Mouse (Mus musculus): Measurements from ENCODE around the gene Adrm1. TPM values are rescaled to one million over a fixed set of nuclear protein-coding genes. Genes with fewer than 3 reads are reported as not detected.

Adrm1 gene
- total RNA-seq, 1 experiment: 196 TPM

- Histone ChIP-seq H3K27ac (ENCODE audit: insufficient read depth, low read depth, low read length, poor library complexity, severe bottlenecking) (no peak overlapping the region), H3K4me1 (ENCODE audit: control insufficient read depth in 2 of 2, insufficient read depth in 2 of 2, low read length in 2 of 2, poor library complexity in 1 of 2) (peaks cover 0 to 2% of the 10 kb centered on the region in 2 experiments; a peak in 1 of 4 replicates), H3K9me3 (ENCODE audit: control insufficient read depth, insufficient read depth, low read depth, low read length) (no peaks in the 10 kb centered on the region), H3K9ac (ENCODE audit: insufficient read depth, low read depth, low read length, poor library complexity, severe bottlenecking) (no peak overlapping the region), H3K4me3 (ENCODE audit: insufficient read depth in 1 of 2, low read depth in 1 of 2, low read length in 2 of 2, poor library complexity in 1 of 2, severe bottlenecking in 1 of 2) (no peak overlapping the region), H3K36me3 (ENCODE audit: control insufficient read depth, insufficient read depth, low read length, poor library complexity, severe bottlenecking) (peaks cover 87% of the 10 kb centered on the region)
- peak; percentile 37 for DNase-seq (ENCODE audit: low read depth, low spot score)
- in situ Hi-C loops (cut with MboI; ENCODE audit: low sequenced_read_pairs in 2 of 2, unreplicated experiment in 2 of 2): no loop called here
- TF ChIP-seq ZC3H11A (IDR thresholded peaks at IDR 0.05; ENCODE audit: borderline replicate concordance, low read depth, low read length) (no peak), HCFC1 (IDR thresholded peaks at IDR 0.05; ENCODE audit: borderline replicate concordance, insufficient read depth, low read length) (no peak), ZNF384 (IDR thresholded peaks at IDR 0.05; ENCODE audit: low read depth, low read length) (no peak), MAFK (IDR thresholded peaks at IDR 0.05; ENCODE audit: insufficient read depth, low read depth, low read length) (no peak), CHD2 (IDR thresholded peaks at IDR 0.05; ENCODE audit: low read depth, low read length) (no peak)
Observed at GRCm38 (mm10) chr2:180196610-180197322, 25.5 kb downstream of the Adrm1 start.

DNA sequence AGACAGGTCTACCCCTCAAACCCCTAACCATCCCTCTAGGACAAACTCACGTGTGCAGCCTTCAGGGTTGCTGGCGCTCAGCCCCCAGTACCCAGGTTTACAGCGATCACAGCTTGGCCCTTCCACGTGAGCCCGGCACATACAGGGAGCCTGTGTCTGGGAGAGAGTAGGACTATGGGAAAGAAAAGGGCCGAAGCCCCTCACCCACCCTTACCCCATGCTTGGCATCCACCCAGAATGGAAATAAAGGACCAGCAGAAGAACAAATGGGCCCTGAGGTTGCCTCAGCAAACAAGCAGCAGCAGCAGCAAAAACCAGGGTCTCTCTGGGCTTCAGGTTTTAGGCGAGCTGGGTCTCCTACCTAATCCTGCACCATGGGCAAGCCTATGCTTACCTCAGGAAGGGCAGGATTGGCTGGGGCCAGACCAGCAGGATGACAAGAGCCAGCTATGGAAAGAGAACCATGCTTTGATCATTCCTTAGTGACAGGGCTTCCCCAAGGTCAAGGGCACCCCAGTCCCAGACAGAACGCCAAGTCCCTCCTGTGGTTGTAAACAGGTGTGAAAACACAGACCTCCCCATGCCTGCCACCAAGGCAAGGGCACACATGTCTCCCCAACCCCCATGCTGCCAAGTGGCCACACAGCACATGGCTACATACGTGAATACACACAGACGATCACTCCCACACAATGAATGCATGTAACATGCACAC lies 26.2 kb downstream of the Adrm1 start:
- Histone ChIP-seq H3K36me3 (ENCODE audit: control insufficient read depth, insufficient read depth, low read length, poor library complexity, severe bottlenecking) (peaks cover 87% of the 10 kb centered on the region), H3K27ac (ENCODE audit: insufficient read depth, low read depth, low read length, poor library complexity, severe bottlenecking) (no peak overlapping the region), H3K4me1 (ENCODE audit: control insufficient read depth in 2 of 2, insufficient read depth in 2 of 2, low read length in 2 of 2, poor library complexity in 1 of 2) (peaks cover 0 to 2% of the 10 kb centered on the region in 2 experiments; a peak in 1 of 4 replicates), H3K9ac (ENCODE audit: insufficient read depth, low read depth, low read length, poor library complexity, severe bottlenecking) (no peak overlapping the region), H3K9me3 (ENCODE audit: control insufficient read depth, insufficient read depth, low read depth, low read length) (no peaks in the 10 kb centered on the region), H3K4me3 (ENCODE audit: insufficient read depth in 1 of 2, low read depth in 1 of 2, low read length in 2 of 2, poor library complexity in 1 of 2, severe bottlenecking in 1 of 2) (no peak overlapping the region)
- no peak for DNase-seq (ENCODE audit: low read depth, low spot score)
- in situ Hi-C loops (cut with MboI; ENCODE audit: low sequenced_read_pairs in 2 of 2, unreplicated experiment in 2 of 2): no loop called here
- TF ChIP-seq MAFK (IDR thresholded peaks at IDR 0.05; ENCODE audit: insufficient read depth, low read depth, low read length) (no peak), ZC3H11A (IDR thresholded peaks at IDR 0.05; ENCODE audit: borderline replicate concordance, low read depth, low read length) (no peak), HCFC1 (IDR thresholded peaks at IDR 0.05; ENCODE audit: borderline replicate concordance, insufficient read depth, low read length) (no peak), CHD2 (IDR thresholded peaks at IDR 0.05; ENCODE audit: low read depth, low read length) (no peak), ZNF384 (IDR thresholded peaks at IDR 0.05; ENCODE audit: low read depth, low read length) (no peak)

DNA sequence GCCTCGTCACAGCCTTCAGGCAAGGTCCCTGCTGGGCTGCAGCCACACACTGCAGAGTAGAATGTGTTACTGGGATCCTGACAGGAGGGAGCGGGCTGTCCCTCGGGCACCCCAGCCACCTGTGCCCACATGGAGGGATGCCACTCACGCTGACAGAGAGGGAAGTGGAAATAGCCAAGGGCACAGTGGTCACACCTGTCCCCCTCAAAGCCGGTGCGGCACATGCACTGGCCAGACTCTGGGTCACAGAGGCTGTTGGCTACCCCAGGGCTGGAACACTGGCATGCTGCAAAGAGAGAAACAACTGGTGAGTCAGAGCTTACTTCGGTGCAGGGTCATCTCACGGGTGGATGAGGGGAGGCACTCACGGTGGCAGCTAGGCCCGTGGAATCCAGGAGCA lies 27.5 kb downstream of the Adrm1 start:
- in situ Hi-C loops (cut with MboI; ENCODE audit: low sequenced_read_pairs in 2 of 2, unreplicated experiment in 2 of 2): no loop called here
- TF ChIP-seq ZNF384 (IDR thresholded peaks at IDR 0.05; ENCODE audit: low read depth, low read length) (no peak), HCFC1 (IDR thresholded peaks at IDR 0.05; ENCODE audit: borderline replicate concordance, insufficient read depth, low read length) (no peak), MAFK (IDR thresholded peaks at IDR 0.05; ENCODE audit: insufficient read depth, low read depth, low read length) (no peak), ZC3H11A (IDR thresholded peaks at IDR 0.05; ENCODE audit: borderline replicate concordance, low read depth, low read length) (no peak), CHD2 (IDR thresholded peaks at IDR 0.05; ENCODE audit: low read depth, low read length) (no peak)
- H3K4me1 ChIP-seq (ENCODE audit: control insufficient read depth in 2 of 2, insufficient read depth in 2 of 2, low read length in 2 of 2, poor library complexity in 1 of 2): peaks cover 0 to 2% of the 10 kb centered on the region in 2 experiments; a peak in 1 of 4 replicates
- no peaks in the 10 kb centered on the region for H3K9me3 ChIP-seq (ENCODE audit: control insufficient read depth, insufficient read depth, low read depth, low read length)
- H3K36me3 ChIP-seq (ENCODE audit: control insufficient read depth, insufficient read depth, low read length, poor library complexity, severe bottlenecking): peaks cover 82% of the 10 kb centered on the region
- H3K4me3 ChIP-seq (ENCODE audit: insufficient read depth in 1 of 2, low read depth in 1 of 2, low read length in 2 of 2, poor library complexity in 1 of 2, severe bottlenecking in 1 of 2): no peak overlapping the region
- no peak overlapping the region for H3K27ac ChIP-seq (ENCODE audit: insufficient read depth, low read depth, low read length, poor library complexity, severe bottlenecking)
- DNase-seq (ENCODE audit: low read depth, low spot score): no peak
- no peak overlapping the region for H3K9ac ChIP-seq (ENCODE audit: insufficient read depth, low read depth, low read length, poor library complexity, severe bottlenecking)

DNA sequence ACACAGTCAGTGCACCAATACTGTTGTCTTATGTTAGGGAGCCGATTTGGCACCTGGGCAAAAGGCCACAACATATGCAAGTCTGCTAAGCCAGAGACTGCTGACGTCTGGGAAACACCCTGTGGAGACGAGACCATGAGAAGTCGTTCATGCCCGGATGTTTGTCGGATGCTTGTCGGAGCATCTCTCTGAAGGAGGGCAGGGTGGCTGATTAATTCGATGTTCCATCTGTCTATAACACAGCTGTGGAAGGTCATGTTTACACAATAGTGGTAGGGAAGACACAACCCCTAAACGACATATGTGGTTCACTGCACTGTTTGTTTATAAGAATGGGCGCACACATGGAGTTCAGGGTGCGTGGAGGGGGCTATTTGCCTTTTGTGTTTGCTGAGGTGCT lies 29.4 kb downstream of the Adrm1 start:
- Histone ChIP-seq H3K4me1 (ENCODE audit: control insufficient read depth in 2 of 2, insufficient read depth in 2 of 2, low read length in 2 of 2, poor library complexity in 1 of 2) (peaks cover 0 to 2% of the 10 kb centered on the region in 2 experiments; a peak in 1 of 4 replicates), H3K9me3 (ENCODE audit: control insufficient read depth, insufficient read depth, low read depth, low read length) (no peaks in the 10 kb centered on the region), H3K9ac (ENCODE audit: insufficient read depth, low read depth, low read length, poor library complexity, severe bottlenecking) (no peak overlapping the region), H3K4me3 (ENCODE audit: insufficient read depth in 1 of 2, low read depth in 1 of 2, low read length in 2 of 2, poor library complexity in 1 of 2, severe bottlenecking in 1 of 2) (no peak overlapping the region), H3K36me3 (ENCODE audit: control insufficient read depth, insufficient read depth, low read length, poor library complexity, severe bottlenecking) (peaks cover 79% of the 10 kb centered on the region), H3K27ac (ENCODE audit: insufficient read depth, low read depth, low read length, poor library complexity, severe bottlenecking) (no peak overlapping the region)
- in situ Hi-C loops (cut with MboI; ENCODE audit: low sequenced_read_pairs in 2 of 2, unreplicated experiment in 2 of 2): no loop called here
- DNase-seq (ENCODE audit: low read depth, low spot score): no peak
- TF ChIP-seq CHD2 (IDR thresholded peaks at IDR 0.05; ENCODE audit: low read depth, low read length) (no peak), MAFK (IDR thresholded peaks at IDR 0.05; ENCODE audit: insufficient read depth, low read depth, low read length) (no peak), HCFC1 (IDR thresholded peaks at IDR 0.05; ENCODE audit: borderline replicate concordance, insufficient read depth, low read length) (no peak), ZNF384 (IDR thresholded peaks at IDR 0.05; ENCODE audit: low read depth, low read length) (no peak), ZC3H11A (IDR thresholded peaks at IDR 0.05; ENCODE audit: borderline replicate concordance, low read depth, low read length) (no peak)
